Mouse (Mus musculus) left cerebral cortex, adult 18-20 months (tissue): ENCODE results near the gene Rph3al. TPM values are rescaled to one million over a fixed set of nuclear protein-coding genes. Genes with fewer than 3 reads are reported as not detected.

ENCODE experiments used
- total RNA-seq, 2 experiments: library from RNA; stranded (reverse); gene quantifications; 2 replicates each; pipeline ENCODE4 v1.2.3; 2021

Rph3al gene
- total RNA-seq, 2 experiments from 2014 or later: 1.9 to 2.7 TPM

Other genes starting within 250 kb of the Rph3al start
- 1,000 to 10,000 TPM in 1 of 2 experiments, 100 to 1,000 TPM in 1; 948 to 1,014 TPM for gene Ywhae, start 205.6 kb downstream of the Rph3al start, total RNA-seq
- 10 to 100 TPM; 18.9 to 23.4 TPM for gene Doc2b, start 142.4 kb downstream of the Rph3al start, total RNA-seq
- gene 1700016K19Rik, start 61.5 kb upstream of the Rph3al start, total RNA-seq: 1 to 10 TPM; 2.3 to 4.8 TPM
- 1 to 10 TPM; 7.9 to 8.4 TPM for gene Rflnb, start 89.4 kb upstream of the Rph3al start, total RNA-seq
- gene Vps53, start 241.2 kb upstream of the Rph3al start, total RNA-seq: 10 to 100 TPM; 84.5 to 85.1 TPM
- 10 to 100 TPM; 16.8 to 17.4 TPM for gene Fam57a, start 241.2 kb upstream of the Rph3al start, total RNA-seq